Mouse (Mus musculus) embryonic facial prominence, embryonic 15.5 days (tissue): ENCODE data around the gene Ung. TPM values are rescaled to one million over a fixed set of nuclear protein-coding genes. Genes with fewer than 3 reads are reported as not detected.

Experiments used
- ATAC-seq: fragments of 200-750 bp; cut with Nextera tagmentation; 2 replicates; pipeline ENCODE4 v1.8.0; 2017; ENCODE audit warnings: low read depth, moderate TSS enrichment; ENCODE audit not compliant: insufficient number of reproducible peaks, low FRiP score, low TSS enrichment
- H3K27ac ChIP-seq: fragments of 300-500 bp; sonication (generic); replicated peaks from 2 replicates; pipeline ENCODE4 v1.5.1; 2015; ENCODE audit warnings: mild to moderate bottlenecking, inconsistent platforms
- H3K27me3 ChIP-seq: fragments of 300-500 bp; sonication (generic); 2 replicates; pipeline ENCODE4 v1.6.1; 2015; ENCODE audit warnings: inconsistent platforms
- H3K36me3 ChIP-seq: fragments of 300-500 bp; sonication (generic); 2 replicates; pipeline ENCODE4 v1.6.1; 2015; ENCODE audit warnings: mild to moderate bottlenecking, inconsistent platforms
- H3K4me1 ChIP-seq: fragments of 300-500 bp; sonication (generic); 2 replicates; pipeline ENCODE4 v1.6.1; 2015; ENCODE audit warnings: inconsistent platforms
- H3K4me2 ChIP-seq: fragments of 300-500 bp; sonication (generic); replicated peaks from 2 replicates; pipeline ENCODE4 v1.6.1; 2015; ENCODE audit warnings: mild to moderate bottlenecking, inconsistent platforms
- H3K4me3 ChIP-seq: fragments of 300-500 bp; sonication (generic); replicated peaks from 2 replicates; pipeline ENCODE4 v1.5.1; 2015; ENCODE audit warnings: mild to moderate bottlenecking, inconsistent platforms
- H3K9ac ChIP-seq: fragments of 300-500 bp; sonication (generic); 2 replicates; pipeline ENCODE4 v1.6.1; 2015; ENCODE audit warnings: inconsistent platforms
- H3K9me3 ChIP-seq: fragments of 300-500 bp; sonication (generic); replicated peaks from 2 replicates; pipeline ENCODE4 v1.6.1; 2016; ENCODE audit warnings: inconsistent platforms
- WGBS: fragments of 180-500 bp; shearing (Covaris S2); methylation state at CpG from one replicate; pipeline ENCODE4 v1.1.7; 2015; 5-methylcytosine and 5-hydroxymethylcytosine counted together
- polyA plus RNA-seq: library from polyadenylated mRNA; unstranded; fragments of >200 nt; fragmentation: Nextera tagmentation; extraction: Ambion mirVana; gene quantifications from 2 replicates; pipeline ENCODE4 v1.2.1, GENCODE M21; 2015

Gene Ung
- polyA plus RNA-seq, 1 experiment from 2014 or later = 37.1 TPM

- Histone ChIP-seq H3K27ac (no peak overlapping the region), H3K9me3 (no peaks in the 10 kb centered on the region), H3K4me1 (peaks cover 17% of the 10 kb centered on the region), H3K4me3 (peak overlapping the region; percentile 10; the same call in 1 of the 2 replicates), H3K27me3 (no peaks in the 10 kb centered on the region), H3K36me3 (no peaks in the 10 kb centered on the region), H3K9ac (no peak overlapping the region), H3K4me2 (peak overlapping the region; percentile 35)
- 11% methylated on average over 16 of the region's 16 CpGs for WGBS
- no peak for ATAC-seq
Observed at GRCm38 (mm10) chr5:114174639-114175038, 44.5 kb downstream of the Ung start.

GRCm38 (mm10) chr5:114175596-114176171 lies 45.5 kb downstream of the Ung start:
- no peaks in the 10 kb centered on the region for H3K27me3 ChIP-seq
- no peaks in the 10 kb centered on the region for H3K9me3 ChIP-seq
- peak; percentile 93 for ATAC-seq
- H3K36me3 ChIP-seq = no peaks in the 10 kb centered on the region
- peak overlapping the region; percentile 92 for H3K4me2 ChIP-seq
- H3K4me3 ChIP-seq = peak overlapping the region; percentile 56
- peak overlapping the region; percentile 67; the same call in 1 of the 2 replicates for H3K27ac ChIP-seq
- H3K4me1 ChIP-seq = peaks cover 17% of the 10 kb centered on the region
- peak overlapping the region; percentile 18; the same call in 1 of the 2 replicates for H3K9ac ChIP-seq
- WGBS = under 1% methylated on average over 26 of the region's 26 CpGs

DNA sequence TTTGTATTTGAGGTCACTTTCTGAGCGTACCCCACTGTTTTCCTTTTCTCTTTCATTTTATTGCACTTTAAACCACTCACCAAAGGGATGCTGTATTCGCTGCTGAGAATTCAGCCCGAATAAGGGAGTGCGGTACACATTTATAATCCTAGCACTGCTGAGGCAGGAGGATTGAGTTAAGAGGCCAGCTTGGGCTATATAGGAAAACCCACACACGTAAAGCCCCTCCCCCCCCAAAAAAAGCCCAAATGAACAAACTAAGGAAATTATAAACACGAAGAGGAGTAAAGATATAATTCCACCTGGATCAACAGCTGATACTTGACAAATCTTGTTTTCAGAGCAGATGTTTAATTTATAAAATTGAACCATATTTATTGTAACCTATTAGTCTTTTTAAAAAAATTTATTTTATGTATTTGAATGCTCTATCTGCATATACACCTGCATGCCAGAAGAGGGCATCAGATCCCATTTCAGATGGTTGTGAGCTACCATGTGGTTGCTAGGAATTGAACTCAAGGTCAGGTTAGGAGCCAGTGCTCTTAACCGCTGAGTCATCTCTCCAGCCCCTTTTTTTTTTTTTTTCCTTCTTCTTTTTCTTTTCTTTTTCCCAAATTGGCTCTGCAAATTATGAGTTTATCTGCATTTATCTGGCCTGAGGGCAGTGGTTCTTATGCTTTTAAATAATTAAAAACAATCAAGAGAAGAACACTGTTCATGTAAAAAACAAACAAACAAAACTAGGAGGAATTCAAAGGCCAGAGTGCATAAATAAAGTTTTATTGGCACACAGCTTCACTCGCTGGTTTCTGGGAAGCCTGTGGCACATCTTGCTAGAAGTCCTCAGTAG lies 46.6 kb downstream of the Ung start:
- no peak for ATAC-seq
- peaks cover 17% of the 10 kb centered on the region for H3K4me1 ChIP-seq
- H3K27me3 ChIP-seq = no peaks in the 10 kb centered on the region
- H3K9me3 ChIP-seq = no peaks in the 10 kb centered on the region
- peak overlapping the region; percentile 92 for H3K4me2 ChIP-seq
- peak overlapping the region; percentile 56 for H3K4me3 ChIP-seq
- H3K9ac ChIP-seq = 0 out of 2 replicates have a peak overlapping the region, but pooled peaks have one; percentile 18
- no peaks in the 10 kb centered on the region for H3K36me3 ChIP-seq
- 58% methylated on average over 8 of the region's 8 CpGs for WGBS
- 0 out of 2 replicates have a peak overlapping the region, but pooled peaks have one; percentile 67 for H3K27ac ChIP-seq

GRCm38 (mm10) chr5:114177966-114178719 lies 48.0 kb downstream of the Ung start:
- H3K4me3 ChIP-seq = no peak overlapping the region
- no peak for ATAC-seq
- H3K27me3 ChIP-seq = no peaks in the 10 kb centered on the region
- H3K36me3 ChIP-seq = no peaks in the 10 kb centered on the region
- no peaks in the 10 kb centered on the region for H3K9me3 ChIP-seq
- no peak overlapping the region for H3K4me2 ChIP-seq
- 74% methylated on average over 4 of the region's 4 CpGs for WGBS
- H3K27ac ChIP-seq = no peak overlapping the region
- no peak overlapping the region for H3K9ac ChIP-seq
- H3K4me1 ChIP-seq = peaks cover 17% of the 10 kb centered on the region

- peaks cover 16% of the 10 kb centered on the region for H3K4me1 ChIP-seq
- H3K27ac ChIP-seq = no peak overlapping the region
- no peak for ATAC-seq
- H3K9ac ChIP-seq = no peak overlapping the region
- H3K9me3 ChIP-seq = no peaks in the 10 kb centered on the region
- 81% methylated on average over 11 of the region's 11 CpGs for WGBS
- no peaks in the 10 kb centered on the region for H3K27me3 ChIP-seq
- H3K4me2 ChIP-seq = no peak overlapping the region
- no peaks in the 10 kb centered on the region for H3K36me3 ChIP-seq
- H3K4me3 ChIP-seq = no peak overlapping the region
Observed at GRCm38 (mm10) chr5:114179541-114179940, 49.4 kb downstream of the Ung start.

- H3K4me3 ChIP-seq = no peak overlapping the region
- no peak overlapping the region for H3K4me2 ChIP-seq
- H3K36me3 ChIP-seq = no peaks in the 10 kb centered on the region
- no peak overlapping the region for H3K9ac ChIP-seq
- ATAC-seq = no peak
- no peaks in the 10 kb centered on the region for H3K9me3 ChIP-seq
- no peaks in the 10 kb centered on the region for H3K4me1 ChIP-seq
- H3K27ac ChIP-seq = no peak overlapping the region
- 94% methylated on average over 2 of the region's 2 CpGs for WGBS
- no peaks in the 10 kb centered on the region for H3K27me3 ChIP-seq
Observed at GRCm38 (mm10) chr5:114183493-114183892, 53.3 kb downstream of the Ung start.

GRCm38 (mm10) chr5:114187108-114187507 lies 56.9 kb downstream of the Ung start:
- Histone ChIP-seq H3K4me2 (no peak overlapping the region), H3K4me3 (no peak overlapping the region), H3K9ac (no peak overlapping the region), H3K27ac (no peak overlapping the region), H3K9me3 (no peaks in the 10 kb centered on the region), H3K4me1 (no peaks in the 10 kb centered on the region), H3K27me3 (no peaks in the 10 kb centered on the region), H3K36me3 (no peaks in the 10 kb centered on the region)
- WGBS = 71% methylated on average over 2 of the region's 2 CpGs
- no peak for ATAC-seq

Other genes starting within 250 kb of the Ung start
- 99.0 and 101 TPM in 2 replicates for gene Coro1c, start 221.6 kb upstream of the Ung start, polyA plus RNA-seq
- 10.7 and 12.8 TPM in 2 replicates for gene Ssh1, start 136.5 kb upstream of the Ung start, polyA plus RNA-seq
- gene Dao, start 126.7 kb upstream of the Ung start, polyA plus RNA-seq = not detected in 2 replicates
- gene Usp30, start 64.9 kb upstream of the Ung start, polyA plus RNA-seq = 12.6 and 12.7 TPM in 2 replicates
- gene Svop, start 38.8 kb upstream of the Ung start, polyA plus RNA-seq = 0.38 and 0.48 TPM in 2 replicates
- gene Alkbh2, start 2.2 kb upstream of the Ung start, polyA plus RNA-seq = 10.7 and 11.1 TPM in 2 replicates
- gene Acacb, start 16.1 kb downstream of the Ung start, polyA plus RNA-seq = 2.0 and 2.6 TPM in 2 replicates
- gene Foxn4, start 143.4 kb downstream of the Ung start, polyA plus RNA-seq = 2.5 and 5.1 TPM in 2 replicates
- gene Myo1h, start 158.8 kb downstream of the Ung start, polyA plus RNA-seq = 3.9 and 5.8 TPM in 2 replicates